Mouse (Mus musculus): Measurements from ENCODE around the gene Mrpl51.

Mrpl51 gene

DNA sequence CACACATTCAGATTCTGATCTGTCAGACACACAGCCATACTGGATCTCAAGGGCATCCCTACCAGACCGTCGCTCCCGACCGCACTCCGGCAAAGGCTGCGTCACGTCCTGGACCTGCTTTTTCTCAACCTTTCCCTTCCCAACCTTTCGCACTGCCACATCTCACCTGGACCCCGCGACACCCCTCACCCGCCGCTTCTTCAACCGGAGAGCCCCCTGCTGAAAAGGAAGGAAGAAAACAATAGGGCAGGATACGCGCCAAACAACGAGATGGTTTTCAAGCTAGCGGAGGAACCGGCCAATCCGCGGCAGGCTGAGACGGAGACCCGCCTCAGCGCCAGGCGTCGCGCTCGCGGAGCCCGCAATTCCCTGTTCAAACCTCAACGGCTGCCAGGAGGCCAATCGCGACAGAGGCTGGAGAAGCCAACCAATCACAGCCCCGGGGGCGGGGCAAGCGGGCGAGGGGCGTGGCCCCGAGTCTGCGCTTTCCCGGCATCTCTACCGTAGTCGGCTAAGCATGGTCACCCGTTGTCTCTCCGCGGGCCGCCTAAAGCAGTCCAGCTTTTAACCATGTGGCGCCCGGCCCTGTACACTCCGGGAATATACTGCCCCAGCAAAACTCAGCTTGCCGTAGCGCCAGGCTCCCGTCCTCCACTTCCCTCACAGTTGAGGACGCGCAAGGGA is at the start of gene Mrpl51, which contains the start of gene Ncapd2:
Gene Mrpl51, plus strand, starts transcription at position 470 of the 684 bp plus-strand sequence.
Gene Ncapd2, minus strand, starts transcription at position 370 of the 684 bp plus-strand sequence.
- DNase-seq (ENCODE audit: low spot score): peak; percentile 100

DNA sequence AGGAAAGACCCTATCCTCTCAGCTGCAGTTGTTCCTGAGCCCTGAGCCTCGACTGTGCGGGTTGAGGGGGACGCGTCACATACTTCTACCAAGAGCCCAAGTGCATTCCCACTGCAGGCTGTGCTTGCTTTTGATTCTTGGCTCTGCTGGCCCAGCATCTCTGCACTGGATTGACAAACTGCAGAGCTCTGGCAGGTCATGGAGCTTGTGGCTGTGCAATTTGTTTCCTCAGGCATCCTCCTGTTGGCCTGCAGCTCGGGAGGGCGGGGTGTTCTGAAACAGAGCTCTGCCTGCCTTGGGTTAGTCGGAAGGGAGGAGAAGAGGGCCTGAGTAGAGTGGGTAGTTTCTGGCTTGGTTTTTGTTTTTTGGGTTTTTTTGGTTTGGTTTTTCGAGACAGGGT is 49.2 kb upstream of the Mrpl51 start:
- peak; percentile 53 for DNase-seq (ENCODE audit: low spot score)

DNA sequence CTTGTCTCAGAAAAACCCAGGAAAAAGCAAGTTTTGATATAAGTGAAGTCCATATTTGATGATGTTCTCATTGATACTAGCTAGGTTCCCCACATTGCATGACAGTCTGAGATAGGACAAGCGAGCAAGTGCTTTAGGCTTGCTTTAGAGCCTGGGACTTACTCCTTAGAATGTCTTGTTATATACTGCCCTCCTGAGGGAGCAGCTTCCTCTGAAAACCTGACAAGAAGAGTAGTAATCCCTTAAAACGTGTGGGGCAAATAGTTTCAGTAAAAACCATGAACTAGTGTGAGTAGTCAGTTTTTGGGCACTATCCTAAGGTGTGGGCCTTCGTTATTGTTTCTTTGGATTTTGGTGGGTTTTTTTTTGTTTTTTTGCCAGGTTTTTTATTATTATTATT is 48.5 kb upstream of the Mrpl51 start:
- DNase-seq (ENCODE audit: low spot score): peak; percentile 41

DNA sequence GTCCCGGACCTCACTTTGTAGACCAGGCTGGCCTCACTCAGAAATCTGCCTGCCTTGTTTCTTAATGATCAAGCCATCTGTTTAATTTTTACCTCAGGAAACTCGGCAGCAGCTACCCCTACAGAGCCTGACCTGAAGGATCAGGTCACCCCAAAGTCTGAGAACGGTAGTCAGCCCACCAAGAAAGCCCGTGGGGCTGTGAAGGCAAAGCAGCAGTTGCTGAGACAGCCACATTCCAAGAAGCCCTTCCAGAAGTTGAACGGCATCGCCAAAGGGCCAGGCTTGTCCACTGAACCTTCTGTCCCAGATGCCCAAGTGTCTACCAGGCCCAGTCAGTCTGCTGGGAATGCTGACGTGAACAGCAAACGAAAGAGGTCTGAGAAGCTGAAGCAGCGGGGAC is 47.7 kb upstream of the Mrpl51 start:
- no peak for DNase-seq (ENCODE audit: low spot score)

DNA sequence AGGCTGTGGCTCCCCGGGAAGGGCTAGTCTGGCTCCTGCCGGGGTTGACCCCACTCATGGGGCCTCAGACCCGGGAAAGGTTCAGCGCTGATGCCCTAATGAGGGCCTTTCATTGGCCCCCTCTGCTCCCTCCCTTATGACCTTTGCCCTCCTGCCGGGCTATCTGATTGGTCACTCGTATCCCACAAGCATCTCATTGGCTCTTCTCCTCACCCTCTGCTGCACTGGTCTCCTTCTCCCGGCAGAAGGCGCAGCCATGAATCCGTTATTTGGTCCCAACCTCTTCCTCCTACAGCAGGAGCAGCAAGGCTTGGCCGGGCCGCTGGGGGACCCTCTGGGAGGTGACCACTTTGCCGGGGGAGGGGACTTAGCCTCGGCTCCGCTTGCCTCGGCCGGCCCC is 46.6 kb upstream of the Mrpl51 start, which contains the start of gene Iffo1:
Gene Iffo1, plus strand, starts transcription at position 241 of the 400 bp plus-strand sequence.
- DNase-seq (ENCODE audit: low spot score): peak; percentile 96

DNA sequence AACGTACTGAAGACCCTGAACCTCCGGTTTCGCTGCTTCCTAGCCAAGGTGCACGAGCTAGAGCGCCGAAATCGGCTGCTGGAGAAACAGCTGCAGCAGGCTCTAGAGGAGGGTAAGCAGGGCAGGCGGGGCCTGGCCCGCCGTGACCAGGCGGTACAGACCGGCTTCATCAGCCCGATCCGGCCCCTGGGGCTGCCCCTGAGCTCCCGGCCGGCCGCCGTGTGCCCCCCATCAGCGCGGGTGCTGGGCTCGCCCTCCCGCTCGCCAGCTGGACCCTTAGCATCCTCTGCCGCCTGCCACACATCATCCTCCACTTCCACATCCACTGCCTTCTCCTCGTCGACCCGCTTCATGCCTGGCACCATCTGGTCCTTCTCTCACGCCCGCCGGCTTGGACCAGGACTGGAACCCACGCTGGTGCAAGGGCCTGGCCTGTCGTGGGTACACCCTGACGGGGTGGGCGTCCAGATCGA is 46.1 kb upstream of the Mrpl51 start:
- peak; percentile 32 for DNase-seq (ENCODE audit: low spot score)

DNA sequence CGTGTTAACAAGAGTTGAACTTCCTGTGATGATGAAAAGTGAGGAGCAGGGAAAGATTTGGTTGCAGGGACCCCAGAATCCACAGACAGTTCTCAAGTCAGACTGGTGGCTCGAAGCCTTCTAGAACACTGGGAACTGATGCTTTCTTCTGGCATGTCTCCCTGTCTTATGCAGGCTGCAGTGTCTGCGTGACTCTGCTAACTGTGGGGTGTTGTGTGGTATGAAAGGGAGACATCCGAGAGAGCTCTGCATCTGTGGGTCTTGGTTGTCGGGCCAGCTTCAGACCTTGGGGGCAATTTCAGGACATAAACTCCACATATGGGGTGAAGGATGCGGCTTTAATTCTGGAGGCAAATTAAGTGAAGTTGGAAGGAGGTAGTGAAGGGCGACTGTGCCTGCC is 45.5 kb upstream of the Mrpl51 start:
- DNase-seq (ENCODE audit: low spot score): no peak

DNA sequence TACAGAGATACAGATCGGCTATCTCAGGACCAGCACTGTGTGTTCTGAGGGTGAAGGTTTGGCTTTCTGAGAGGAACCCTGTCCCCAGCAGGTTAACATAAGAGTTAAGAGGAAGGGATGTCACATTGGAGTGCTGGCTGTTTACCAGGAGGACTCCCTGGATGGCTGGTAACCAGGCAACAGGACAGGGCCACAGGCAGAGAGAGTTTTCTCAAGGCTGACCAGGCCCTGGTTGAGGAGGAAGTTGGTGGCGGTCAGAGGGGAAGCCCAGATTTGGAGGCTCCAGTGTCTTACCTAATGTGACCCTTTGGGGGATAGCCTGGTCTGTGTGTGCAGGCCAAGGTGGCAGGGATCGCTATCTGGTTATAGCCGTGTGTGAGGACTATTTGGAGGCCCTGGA is 44.8 kb upstream of the Mrpl51 start:
- DNase-seq (ENCODE audit: low spot score): peak; percentile 31

DNA sequence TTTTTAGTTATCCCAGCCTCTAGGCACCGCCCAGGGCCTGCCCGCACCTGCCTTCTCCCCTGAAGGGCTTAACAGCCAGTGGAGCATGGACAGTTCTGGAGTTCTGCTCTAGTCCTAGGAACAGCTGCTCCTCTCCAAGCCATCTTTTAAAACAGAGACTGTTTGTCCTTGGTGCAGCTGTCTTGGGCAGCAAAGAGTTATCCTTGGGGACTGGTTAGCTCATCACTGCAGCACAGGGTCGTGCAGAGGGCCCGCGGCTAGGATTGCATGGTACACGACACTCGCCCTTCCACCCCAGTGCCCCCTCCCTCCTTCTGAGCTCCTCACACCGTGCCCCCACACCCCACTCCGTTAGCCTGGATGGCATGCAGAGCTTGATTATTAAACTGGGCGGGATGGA is 44.3 kb upstream of the Mrpl51 start:
- DNase-seq (ENCODE audit: low spot score): no peak

DNA sequence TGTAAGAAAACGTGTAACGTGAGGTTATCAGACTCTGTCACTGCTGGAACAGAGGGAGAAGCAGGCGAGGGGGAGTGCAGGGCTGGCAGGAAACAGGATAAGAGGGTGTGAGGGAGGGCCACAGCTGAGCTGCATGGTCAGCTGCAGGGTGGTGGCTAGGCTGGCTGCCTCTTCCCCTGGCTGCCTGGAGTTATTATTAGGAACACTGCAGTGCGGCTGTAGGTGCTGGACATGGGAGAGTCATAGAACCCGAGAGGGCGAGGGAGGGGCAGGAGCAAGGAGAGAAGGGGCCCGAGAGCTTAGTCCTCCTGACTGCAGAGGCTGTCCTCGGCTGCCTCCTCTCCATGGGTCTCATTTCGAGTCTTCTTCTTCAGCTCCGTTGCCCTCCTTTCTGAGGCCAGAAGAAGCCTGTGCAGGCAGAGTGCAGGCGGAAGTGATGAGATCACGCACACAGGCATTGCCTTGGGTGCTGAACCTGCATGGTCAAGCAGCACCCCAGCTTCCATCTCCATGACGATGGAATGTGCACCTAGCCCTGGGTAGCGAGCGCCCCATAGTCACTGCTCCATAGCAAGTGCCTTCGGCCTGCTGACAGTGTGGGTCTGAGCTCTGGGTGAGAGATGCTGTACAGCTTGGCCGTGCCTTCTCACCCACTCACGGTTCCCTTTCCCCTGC is 43.2 kb upstream of the Mrpl51 start:
- no peak for DNase-seq (ENCODE audit: low spot score)

DNA sequence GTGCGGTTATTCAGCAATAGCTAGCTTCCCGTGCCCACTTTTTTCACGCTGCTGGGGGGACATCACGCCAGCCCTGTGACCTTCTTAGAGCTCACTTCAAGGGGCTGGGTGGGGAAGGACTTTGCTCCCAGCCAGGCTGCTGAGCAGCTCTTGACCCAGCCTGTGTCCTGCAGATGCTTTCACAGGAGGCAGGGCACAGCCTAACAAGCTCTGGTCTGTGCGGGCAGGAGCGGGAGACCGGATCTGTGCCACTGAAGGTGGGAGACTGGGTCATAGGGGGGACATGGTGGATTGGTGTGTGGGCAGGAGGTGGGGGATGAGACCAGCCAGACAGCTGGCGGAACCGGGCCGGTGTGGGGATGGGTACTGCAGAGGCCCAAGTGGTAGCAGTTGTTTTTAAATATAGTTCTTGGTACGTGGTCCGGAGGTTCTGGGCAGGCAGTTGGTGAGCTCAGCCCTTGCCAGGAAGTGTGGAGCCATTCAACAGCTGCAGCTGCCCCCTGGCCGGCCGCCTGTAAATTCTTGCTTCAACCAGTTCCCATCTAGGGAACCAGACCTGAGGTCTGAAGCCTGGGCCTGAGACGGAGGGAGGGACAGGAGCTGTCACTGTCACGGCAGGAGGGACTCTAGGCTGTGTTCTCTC is 42.6 kb upstream of the Mrpl51 start:
- DNase-seq (ENCODE audit: low spot score): peak; percentile 51

DNA sequence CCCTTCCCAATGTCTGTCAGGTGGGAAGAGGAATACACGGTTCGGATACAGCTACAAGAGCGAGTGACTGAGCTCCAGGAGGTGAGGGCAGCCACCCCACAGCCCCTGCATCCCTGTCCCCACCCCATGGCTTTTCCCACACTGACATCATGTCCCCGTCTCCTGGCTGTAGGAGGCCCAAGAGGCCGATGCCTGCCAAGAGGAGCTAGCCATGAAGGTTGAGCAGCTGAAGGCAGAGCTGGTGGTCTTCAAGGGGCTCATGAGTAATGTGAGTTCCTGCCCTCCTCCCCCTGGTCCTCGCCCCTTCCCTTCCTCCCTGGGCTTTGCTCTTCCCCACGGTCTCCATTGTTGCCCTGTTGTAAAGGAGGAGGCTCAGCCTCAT is 42.0 kb upstream of the Mrpl51 start:
- no peak for DNase-seq (ENCODE audit: low spot score)

DNA sequence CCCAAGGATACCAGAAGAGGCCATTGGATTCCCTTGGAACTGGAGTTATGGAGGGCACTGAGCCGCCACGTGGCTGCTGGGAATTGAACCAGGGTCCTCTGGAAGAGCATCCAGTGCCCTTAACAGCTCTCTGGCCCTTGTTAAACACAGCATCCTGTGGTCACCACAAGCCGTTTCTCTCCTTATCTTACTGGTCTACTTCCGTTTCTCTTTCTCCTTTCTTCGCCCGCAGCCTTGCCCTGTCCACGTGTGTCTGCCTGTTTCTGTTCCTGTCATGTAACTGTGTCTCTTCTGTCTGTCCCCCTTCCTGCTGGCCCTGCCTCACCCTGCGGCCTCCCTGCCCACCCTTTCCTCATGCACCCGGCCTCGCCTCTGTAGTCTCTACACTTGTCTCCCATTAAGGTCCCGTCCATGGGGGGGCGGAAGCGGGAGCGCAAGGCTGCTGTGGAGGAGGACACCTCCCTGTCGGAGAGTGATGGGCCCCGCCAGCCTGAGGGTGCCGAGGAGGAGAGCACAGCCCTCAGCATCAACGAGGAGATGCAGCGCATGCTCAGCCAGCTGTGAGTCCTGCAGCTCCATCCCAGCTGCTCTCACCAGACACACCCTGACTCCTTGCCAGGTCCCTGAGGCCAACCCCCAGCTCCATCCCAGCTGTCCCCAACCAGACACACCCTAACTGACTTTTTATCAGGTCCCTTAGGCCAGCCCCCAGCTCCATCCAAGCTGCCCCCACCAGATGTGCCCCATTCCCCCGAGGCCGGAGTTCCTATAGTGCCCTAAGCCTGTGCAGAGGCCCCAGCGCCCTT is 39.2 kb upstream of the Mrpl51 start:
- DNase-seq (ENCODE audit: low spot score): no peak

DNA sequence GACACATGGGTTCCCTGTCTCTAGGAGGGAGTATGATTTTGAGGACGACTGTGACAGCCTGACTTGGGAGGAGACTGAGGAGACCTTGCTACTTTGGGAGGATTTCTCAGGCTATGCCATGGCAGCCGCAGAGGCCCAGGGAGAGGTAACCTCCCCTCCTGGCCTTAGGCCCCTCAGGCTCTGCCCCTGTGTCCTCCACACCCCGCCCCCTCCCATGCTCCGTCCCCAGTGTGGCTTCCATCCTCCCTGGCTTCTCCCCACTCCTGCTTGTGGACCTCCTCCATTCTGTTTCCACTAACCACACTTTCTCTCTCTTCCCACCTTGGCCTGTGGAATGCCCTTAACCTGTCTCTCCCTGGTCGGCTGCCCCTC is 38.6 kb upstream of the Mrpl51 start:
- DNase-seq (ENCODE audit: low spot score): no peak

DNA sequence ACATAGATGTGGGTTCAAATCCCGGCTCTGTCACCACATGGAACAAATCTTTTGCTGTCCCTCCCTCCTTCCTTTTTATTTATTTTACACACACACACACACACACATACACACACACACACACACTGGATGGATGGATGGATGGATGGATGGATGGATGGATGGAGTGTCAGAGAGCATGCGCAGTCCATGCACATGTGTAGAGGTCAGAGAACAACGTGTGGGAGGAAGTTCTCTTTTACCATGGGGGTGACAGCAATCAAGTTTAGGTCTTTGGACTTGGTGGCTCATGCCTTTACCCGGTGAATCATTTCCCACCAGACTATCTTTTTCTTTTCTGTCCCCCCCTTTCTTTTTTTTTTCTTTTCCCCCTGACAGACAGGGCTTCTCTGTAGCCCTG is 37.9 kb upstream of the Mrpl51 start:
- DNase-seq (ENCODE audit: low spot score): no peak

DNA sequence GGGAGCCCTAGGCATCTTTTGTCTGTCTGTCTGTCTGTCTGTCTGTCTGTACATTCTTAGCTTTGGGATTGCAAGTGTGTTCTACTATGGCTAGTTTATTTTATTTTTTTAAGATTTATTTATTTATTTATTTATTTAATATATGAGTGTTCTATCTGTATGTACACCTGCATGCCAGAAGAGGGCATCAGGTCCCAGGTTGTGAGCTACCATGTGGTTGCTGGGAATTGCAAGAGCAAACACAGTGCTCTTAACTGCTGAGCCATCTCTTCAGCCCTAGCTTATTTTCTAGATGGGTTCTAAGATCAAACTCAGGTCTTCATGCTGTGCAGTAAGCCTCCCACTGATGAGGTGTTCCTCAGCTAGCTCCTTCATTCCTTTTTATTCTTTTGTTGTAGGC is 37.1 kb upstream of the Mrpl51 start:
- DNase-seq (ENCODE audit: low spot score): peak; percentile 58

DNA sequence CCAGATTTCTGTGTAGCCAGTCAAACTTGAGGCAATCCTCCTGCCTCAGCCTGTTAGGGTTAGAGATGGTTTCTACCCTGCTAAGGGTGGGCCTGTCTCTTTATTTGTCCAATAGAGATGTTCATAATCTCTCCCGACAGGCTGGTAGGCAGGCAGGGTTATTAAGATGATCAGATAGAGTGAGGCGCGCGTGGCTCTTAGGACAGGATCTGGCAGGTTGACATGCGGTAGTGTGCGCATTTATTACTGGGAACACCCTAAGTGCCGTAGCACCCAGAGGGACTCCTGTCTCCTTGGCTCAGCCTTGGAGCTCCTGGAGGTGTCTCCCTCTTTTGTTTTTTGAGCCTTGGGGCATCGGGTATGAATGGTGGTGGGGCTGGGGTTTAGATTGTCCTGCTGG is 36.3 kb upstream of the Mrpl51 start:
- DNase-seq (ENCODE audit: low spot score): no peak

DNA sequence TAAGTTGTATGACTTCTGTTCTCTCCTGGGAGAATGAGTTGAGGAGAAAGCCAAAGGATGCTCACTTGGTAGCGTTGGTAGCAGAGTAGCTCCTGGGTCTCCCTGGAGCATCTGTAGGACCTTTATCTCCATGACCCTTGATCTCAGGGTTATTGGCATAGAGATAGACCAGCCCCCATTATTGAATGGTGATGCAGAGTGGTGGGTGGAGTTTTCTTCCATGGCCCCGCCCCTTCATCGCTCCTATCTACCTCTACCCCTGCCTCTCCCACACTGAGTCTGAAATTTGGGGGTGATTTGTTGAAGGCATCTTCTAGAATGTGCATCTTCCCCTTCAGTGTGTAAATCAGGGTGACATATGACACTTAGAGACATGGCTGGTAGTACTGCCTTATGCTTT is 35.1 kb upstream of the Mrpl51 start:
- DNase-seq (ENCODE audit: low spot score): no peak

DNA sequence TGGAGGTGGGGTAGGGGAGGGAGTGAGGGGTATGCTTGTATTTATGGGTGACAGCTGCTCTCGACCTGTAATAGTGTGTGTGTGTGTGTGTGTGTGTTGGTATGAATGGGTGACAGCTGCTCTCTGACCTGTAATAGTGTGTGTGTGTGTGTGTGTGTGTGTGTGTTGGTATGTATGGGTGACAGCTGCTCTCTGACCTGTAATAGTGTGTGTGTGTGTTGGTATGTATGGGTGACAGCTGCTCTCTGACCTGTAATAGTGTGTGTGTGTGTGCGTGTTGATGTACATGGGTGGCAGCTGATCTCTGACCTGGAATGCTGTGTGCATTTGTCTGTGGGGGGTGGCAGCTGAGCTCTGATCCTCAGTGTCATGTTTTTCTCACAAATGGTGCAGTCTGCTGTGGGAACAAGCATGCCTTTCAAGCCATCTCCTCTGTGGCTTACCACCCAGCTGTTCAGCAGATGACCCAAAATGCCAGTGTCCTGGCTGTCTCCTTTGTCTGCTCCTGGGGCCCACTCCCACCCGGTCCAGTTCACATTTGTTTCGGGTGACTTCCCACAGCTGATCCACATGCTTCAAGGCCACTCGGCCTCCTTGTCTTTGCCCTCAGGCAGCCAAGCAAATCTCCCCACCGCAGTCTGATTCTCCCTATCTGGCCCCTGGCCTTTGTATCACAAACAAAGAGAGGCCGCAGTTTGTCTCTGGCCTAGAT is 34.5 kb upstream of the Mrpl51 start:
- peak; percentile 40 for DNase-seq (ENCODE audit: low spot score)

DNA sequence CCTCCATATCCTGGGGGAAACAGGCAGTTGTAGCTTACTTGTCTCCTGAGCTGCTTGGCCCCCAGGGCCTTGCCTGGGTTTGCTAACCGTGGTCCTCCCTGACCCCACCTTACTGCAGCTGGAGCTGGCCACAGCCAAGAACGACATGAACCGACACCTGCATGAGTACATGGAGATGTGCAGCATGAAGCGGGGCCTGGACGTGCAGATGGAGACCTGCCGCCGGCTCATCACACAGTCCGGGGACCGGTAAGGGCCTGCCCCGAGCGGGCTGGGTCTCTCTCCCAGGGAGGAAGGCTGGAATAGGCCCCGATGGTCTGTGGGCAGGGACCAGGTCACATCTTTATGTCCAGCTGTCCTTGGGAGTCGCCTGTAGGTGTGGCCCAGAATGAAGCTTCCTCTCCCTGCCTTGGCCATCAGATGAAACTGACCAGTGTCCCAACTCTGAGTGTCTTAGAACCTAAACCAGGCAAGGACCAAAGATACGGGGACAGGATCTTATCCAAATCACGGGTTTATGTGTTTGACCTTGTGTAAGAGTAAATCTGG is 32.6 kb upstream of the Mrpl51 start:
- no peak for DNase-seq (ENCODE audit: low spot score)

DNA sequence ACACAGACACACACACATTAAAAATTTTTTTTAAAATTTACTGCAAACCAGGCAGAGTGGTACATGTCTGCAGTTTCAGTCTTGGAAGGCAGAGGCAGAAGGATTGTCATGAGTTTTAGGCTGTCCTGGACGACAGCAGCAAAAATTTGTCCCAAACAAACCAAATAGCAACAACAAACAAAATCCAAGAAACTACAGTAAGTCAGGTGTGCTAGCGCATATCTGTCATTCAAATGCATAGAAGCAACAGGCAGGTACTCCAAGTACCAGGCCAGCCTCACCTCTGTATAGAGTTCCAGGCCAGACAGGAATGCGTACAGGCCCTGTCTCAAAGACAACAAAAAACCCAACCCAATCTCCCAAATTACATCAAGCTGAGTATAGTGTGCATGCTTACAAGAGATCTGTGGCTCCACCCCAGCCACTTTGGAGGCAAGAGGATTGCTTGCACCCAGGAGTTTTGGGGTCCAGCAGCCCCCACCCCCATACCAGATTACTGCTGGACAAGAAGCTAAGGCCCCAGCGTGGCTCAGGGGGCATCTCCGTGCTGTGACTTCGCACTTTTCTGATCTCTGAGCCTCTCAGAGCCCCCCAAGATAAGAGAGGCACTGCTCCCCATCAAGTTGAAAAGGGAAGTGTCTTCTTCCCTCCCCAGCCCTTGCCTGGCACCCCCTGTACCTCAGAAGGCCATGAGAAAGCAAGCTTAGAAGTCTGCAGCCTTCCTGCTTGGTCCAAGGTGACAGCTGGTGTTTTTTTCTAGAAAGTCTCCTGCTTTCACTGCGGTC is 31.6 kb upstream of the Mrpl51 start:
- no peak for DNase-seq (ENCODE audit: low spot score)
